Mouse (Mus musculus) effector memory CD4-positive, alpha-beta T cell, adult 7 months (primary cell): ENCODE measurements around the gene Slc25a13. TPM values are rescaled to one million over a fixed set of nuclear protein-coding genes. Genes with fewer than 3 reads are reported as not detected.

ENCODE experiments used
- polyA plus RNA-seq: library from polyadenylated mRNA; unstranded; fragments of 100-300 nt; shearing (Covaris generic); gene quantifications from one replicate; pipeline ENCODE4 v1.2.1, GENCODE M21; 2017

Gene Slc25a13
- polyA plus RNA-seq: 3.0 TPM

DNA sequence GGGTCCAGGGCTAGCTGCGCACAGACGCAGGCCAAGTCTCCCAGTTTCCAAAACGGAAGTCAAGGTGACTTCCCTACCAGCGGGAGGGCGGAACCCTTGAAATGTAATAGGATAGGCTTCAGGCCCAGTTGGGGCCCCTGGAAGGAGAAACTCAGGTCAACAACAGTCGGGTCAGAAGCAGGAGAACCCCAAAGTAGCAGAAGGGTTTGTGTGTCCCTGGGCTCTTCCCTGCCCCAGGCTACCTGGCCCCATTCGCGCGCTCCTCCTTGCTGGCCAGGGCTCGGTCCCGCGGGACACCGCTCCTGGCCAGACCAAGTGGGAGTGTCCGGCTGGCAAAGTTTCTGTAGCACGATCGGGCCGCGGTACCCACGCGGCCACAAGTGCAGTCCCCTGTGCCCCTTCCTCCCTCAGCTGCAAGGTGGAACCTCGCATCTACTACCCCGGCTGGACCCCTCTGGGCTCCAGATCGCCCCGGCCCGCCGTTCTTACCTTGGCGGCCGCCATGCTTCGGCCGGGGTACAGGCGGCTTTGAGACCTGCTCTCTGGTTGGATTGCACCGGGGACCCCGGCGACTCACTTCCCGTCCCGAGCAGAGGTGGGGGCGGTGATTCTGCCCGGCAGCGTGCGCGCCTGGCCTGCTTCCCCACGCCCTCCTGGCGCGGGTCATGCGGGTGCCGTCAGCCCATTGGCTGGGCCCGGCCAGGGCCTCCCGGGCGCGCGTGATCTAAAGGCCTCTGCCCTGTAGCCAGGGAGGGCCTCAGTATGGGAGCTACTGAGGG, at the start of gene Slc25a13:
TSS of gene Slc25a13 (minus strand) at position 667 of the 779 bp plus-strand sequence.

